Mouse (Mus musculus) embryonic facial prominence, embryonic 14.5 days (tissue): ENCODE results near the gene Grm4. TPM values are rescaled to one million over a fixed set of nuclear protein-coding genes. Genes with fewer than 3 reads are reported as not detected.
A peak's percentile ranks its signal among the peaks of the same experiment; 100 is the strongest.
"Not testable (repeated sequence)": the region's sequence is repeated elsewhere in the genome, so short reads cannot be mapped to it uniquely, and the experiment has no call there.

Experiments
- ATAC-seq: fragments of 200-750 bp; cut with Nextera tagmentation; 2 replicates; pipeline ENCODE4 v1.8.0; 2017; ENCODE audit warnings: low read depth, moderate number of reproducible peaks, moderate TSS enrichment
- DNase-seq: peaks from one replicate; pipeline ENCODE4 v3.0.0-alpha.2; 2015; ENCODE audit warnings: low spot score
- H3K27ac ChIP-seq: fragments of 300-500 bp; sonication (generic); replicated peaks from 2 replicates; pipeline ENCODE4 v1.5.1; 2014; ENCODE audit warnings: low read depth, mild to moderate bottlenecking, low read length, moderate library complexity
- H3K27me3 ChIP-seq: fragments of 300-500 bp; sonication (generic); replicated peaks from 2 replicates; pipeline ENCODE4 v1.6.1; 2014; ENCODE audit warnings: low read length; ENCODE audit not compliant: control insufficient read depth, insufficient read depth
- H3K36me3 ChIP-seq: fragments of 300-500 bp; sonication (generic); 2 replicates; pipeline ENCODE4 v1.6.1; 2014; ENCODE audit warnings: low read length, mixed read lengths; ENCODE audit not compliant: control insufficient read depth, insufficient read depth
- H3K4me1 ChIP-seq: fragments of 300-500 bp; sonication (generic); 2 replicates; pipeline ENCODE4 v1.6.1; 2014; ENCODE audit warnings: antibody characterized with exemption, low read length; ENCODE audit not compliant: control insufficient read depth, insufficient read depth
- H3K4me2 ChIP-seq: fragments of 300-500 bp; sonication (generic); 2 replicates; pipeline ENCODE4 v1.6.1; 2014; ENCODE audit warnings: low read depth, mild to moderate bottlenecking, low read length, moderate library complexity, mixed read lengths
- H3K4me3 ChIP-seq: fragments of 300-500 bp; sonication (generic); 2 replicates; pipeline ENCODE4 v1.5.1; 2014; ENCODE audit warnings: low read depth, mild to moderate bottlenecking, low read length
- H3K9ac ChIP-seq: fragments of 300-500 bp; sonication (generic); 2 replicates; pipeline ENCODE4 v1.6.1; 2014; ENCODE audit warnings: low read depth, mild to moderate bottlenecking, low read length, moderate library complexity, mixed read lengths
- H3K9me3 ChIP-seq: fragments of 300-500 bp; sonication (generic); 2 replicates; pipeline ENCODE4 v1.6.1; 2016; ENCODE audit warnings: low read length; ENCODE audit not compliant: control insufficient read depth
- WGBS: fragments of 180-500 bp; shearing (Covaris S2); extraction: QIAGEN DNeasy Blood & Tissue Kit; methylation state at CpG from one replicate; pipeline ENCODE4 v1.1.7; 2014; 5-methylcytosine and 5-hydroxymethylcytosine counted together
- polyA plus RNA-seq: library from polyadenylated mRNA; unstranded; fragments of >200 nt; fragmentation: Nextera tagmentation; extraction: Ambion mirVana; gene quantifications from 2 replicates; pipeline ENCODE4 v1.2.1, GENCODE M21; 2014

Gene Grm4
- polyA plus RNA-seq, 1 experiment from 2014 or later: 1.2 TPM

DNA sequence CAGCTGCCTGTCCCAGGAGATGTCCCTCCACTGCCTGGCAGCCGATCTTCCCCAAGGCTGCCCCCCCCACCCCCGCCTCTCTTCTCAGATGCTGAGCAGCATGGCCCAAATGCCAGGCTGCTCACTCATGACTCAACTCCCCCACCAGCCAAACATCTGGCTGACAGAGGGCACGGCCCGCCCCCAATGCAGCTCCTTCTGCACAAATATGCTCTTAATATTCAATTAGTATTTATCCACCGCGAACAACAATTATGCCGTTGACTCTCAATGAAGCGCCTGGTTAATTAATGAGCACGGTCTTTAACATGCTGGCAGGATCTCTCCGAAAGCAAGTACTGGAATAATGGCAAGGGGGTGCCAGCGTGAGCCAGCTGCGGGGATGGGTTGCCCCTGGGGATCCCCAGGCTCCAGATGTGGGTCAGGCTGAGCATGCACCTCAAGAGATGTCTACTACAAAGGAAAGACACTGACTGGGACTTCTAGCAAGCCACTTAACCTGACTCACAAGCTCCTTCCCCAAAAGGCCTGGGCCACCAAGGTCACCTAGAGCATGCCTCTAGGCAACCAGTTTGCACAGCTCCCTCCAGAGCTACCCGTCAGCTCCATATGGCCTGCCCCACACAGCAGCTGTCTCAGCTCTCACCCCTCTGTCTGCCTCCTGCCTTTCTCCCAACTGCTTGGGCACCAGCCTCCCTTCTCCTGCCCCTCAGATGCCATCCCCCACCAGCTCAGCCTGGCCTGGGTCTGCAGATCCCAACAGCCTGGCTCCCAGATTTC is 131.8 kb downstream of the Grm4 start:
- H3K4me3 ChIP-seq: no peak overlapping the region
- ATAC-seq: no peak; the same call in 1 of the 2 replicates
- H3K4me2 ChIP-seq: no peak overlapping the region
- 67% methylated on average over 13 of the region's 13 CpGs for WGBS
- H3K9me3 ChIP-seq: no peaks in the 10 kb centered on the region
- DNase-seq: no peak
- no peaks in the 10 kb centered on the region for H3K27me3 ChIP-seq
- H3K9ac ChIP-seq: no peak overlapping the region
- H3K36me3 ChIP-seq: no peaks in the 10 kb centered on the region
- H3K27ac ChIP-seq: no peak overlapping the region
- H3K4me1 ChIP-seq: peaks cover 16% of the 10 kb centered on the region; the same call in 1 of the 2 replicates

DNA sequence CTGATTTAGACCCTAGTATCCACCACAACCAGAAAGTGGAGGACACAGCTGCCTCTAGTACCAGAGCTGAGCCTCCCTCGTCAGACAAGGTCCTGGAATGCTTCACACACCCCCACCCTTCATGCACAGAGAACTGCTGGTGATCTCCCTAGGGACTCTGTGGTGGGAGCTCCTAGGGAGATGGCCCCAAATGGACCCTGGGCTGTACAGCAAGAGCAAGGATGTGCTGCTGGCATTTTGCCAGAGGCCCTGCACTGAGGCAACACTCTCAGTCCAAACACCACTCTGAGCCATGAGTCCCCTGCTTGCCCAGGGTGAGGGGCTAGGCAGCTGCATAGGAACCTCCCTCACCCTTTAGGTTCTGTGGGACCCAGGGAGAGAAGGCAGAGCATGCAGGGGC is 134.8 kb downstream of the Grm4 start:
- Histone ChIP-seq H3K36me3 (no peaks in the 10 kb centered on the region), H3K9ac (no peak overlapping the region), H3K27me3 (no peaks in the 10 kb centered on the region), H3K4me2 (no peak overlapping the region), H3K4me3 (no peak overlapping the region), H3K27ac (no peak overlapping the region), H3K4me1 (peaks cover 16% of the 10 kb centered on the region; the same call in 1 of the 2 replicates), H3K9me3 (no peaks in the 10 kb centered on the region)
- WGBS: 33% methylated on average over 1 of the region's 1 CpGs
- DNase-seq (no peak), ATAC-seq (no peak)

DNA sequence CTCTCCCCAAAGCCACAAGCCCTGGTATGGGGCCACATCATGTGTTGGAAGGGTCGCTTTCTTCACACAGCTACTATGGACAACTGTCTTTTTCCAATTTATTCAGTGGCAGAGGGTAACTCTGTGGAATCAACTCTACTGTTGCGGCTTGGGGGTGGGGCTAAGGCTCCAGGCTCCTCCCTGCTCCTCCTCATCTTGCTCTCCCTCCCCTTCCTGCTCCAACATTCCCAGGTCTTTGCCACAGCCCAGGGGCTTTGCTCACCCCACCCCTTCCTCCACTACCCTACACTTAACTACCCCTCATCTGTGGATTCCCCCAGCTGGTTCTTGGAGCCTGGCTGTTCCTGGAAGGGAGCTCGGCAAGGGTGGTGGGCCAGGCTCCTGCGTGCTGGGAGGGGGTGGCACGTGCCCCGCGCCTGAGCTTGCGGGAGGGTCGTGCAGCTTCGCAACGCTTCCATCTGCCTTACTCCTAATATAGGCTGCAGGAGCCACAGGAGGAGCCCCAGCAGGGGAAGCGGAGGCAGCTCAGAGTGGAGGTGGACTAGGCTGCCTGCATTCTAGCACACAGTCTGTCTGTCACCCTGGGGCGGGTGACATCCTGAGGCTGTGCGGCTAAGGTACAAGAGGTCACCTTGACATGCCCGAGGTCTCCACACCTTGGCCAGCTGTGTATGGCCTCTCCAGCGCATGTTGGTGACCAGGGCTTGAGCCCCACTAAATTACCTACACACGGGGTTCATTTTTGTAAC is 135.5 kb downstream of the Grm4 start:
- 24% methylated on average over 15 of the region's 17 CpGs for WGBS
- Histone ChIP-seq H3K27ac (no peak overlapping the region), H3K4me1 (peaks cover 16% of the 10 kb centered on the region; the same call in 1 of the 2 replicates), H3K9me3 (no peaks in the 10 kb centered on the region), H3K9ac (peak overlapping the region; percentile 40; the same call in 1 of the 2 replicates), H3K4me3 (no peak overlapping the region), H3K36me3 (no peaks in the 10 kb centered on the region), H3K27me3 (no peaks in the 10 kb centered on the region), H3K4me2 (peak overlapping the region; percentile 35)
- DNase-seq (no peak), ATAC-seq (peak; percentile 56; the same call in 1 of the 2 replicates)

DNA sequence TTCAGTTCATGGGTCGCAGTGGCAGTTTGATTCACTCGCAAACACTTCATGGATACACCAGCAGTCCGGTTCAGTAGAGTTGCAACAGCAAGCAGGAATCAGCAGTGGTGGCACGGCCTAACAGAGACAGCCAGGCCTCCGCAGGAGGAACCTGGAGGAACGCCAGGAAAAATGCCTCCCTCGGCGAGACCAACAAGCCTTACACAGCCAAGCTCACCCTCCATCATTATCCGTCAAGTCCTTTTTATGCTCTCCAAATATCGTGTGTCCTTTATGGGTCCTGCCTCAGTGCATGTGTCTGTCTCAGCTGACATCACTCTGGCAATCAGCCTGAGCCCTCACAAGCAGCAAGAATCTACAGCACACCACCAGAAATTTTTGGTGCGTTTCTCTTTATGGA is 138.3 kb downstream of the Grm4 start:
- Histone ChIP-seq H3K27me3 (no peaks in the 10 kb centered on the region), H3K4me2 (no peak overlapping the region), H3K9me3 (no peaks in the 10 kb centered on the region), H3K4me3 (no peak overlapping the region), H3K4me1 (peaks cover 13% of the 10 kb centered on the region; the same call in 1 of the 2 replicates), H3K9ac (no peak overlapping the region), H3K36me3 (no peaks in the 10 kb centered on the region), H3K27ac (no peak overlapping the region)
- ATAC-seq: no peak
- WGBS: 78% methylated on average over 11 of the region's 11 CpGs
- DNase-seq: peak; percentile 17

DNA sequence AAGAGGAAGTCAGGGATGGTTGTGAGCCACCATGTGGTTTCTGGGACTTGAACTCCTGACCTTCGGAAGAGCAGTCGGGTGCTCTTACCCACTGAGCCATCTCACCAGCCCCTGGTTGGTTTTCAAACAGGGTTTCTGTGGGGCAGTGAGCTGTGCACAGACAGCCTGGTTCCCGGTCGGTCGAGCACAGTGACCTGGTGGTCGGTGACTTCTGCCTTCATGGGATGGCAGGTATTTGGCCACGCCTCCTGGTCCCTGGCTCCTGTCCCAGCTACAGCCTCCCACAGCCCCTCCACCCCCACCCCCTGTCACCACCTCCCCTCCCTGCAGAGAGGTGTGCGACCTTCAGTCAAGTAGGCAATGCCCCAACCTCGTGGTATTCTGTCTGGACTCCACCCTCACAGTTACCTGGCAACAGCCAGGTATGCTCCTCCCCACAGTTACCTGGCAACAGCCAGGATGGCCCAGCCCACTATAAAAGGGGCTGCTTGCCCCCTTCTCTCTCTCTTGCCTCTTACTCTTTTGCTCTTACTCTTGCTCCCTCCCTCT is 140.2 kb downstream of the Grm4 start:
- H3K36me3 ChIP-seq, ATAC-seq, H3K9ac ChIP-seq, H3K4me1 ChIP-seq, H3K4me2 ChIP-seq, H3K27ac ChIP-seq, H3K4me3 ChIP-seq, DNase-seq, H3K9me3 ChIP-seq, H3K27me3 ChIP-seq: not testable (repeated sequence)
- WGBS: 68% methylated on average over 9 of the region's 9 CpGs

DNA sequence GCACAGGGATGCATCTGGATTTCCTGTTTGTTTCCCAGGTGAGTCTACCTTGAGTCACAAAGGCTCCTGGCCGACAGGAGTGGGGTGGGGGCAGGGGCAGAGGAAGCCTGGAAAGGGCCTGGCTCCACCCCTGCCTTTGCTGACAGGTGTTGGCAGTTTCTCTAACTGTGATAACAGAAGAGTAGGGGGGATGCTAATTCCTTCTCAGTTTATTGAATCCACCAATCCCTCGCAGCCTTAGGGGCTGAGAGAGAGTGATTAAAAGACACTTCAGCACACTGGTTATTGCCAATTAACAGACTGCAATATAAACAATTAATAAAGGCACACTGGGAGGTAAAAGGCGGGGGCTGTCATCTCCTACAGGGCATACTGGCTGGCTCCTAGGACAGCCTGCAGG is 142.2 kb downstream of the Grm4 start:
- Histone ChIP-seq H3K27me3 (no peaks in the 10 kb centered on the region), H3K4me3 (no peak overlapping the region), H3K4me1 (no peaks in the 10 kb centered on the region), H3K27ac (no peak overlapping the region), H3K4me2 (no peak overlapping the region), H3K9me3 (peaks cover 5% of the 10 kb centered on the region; the same call in 1 of the 2 replicates), H3K9ac (no peak overlapping the region), H3K36me3 (no peaks in the 10 kb centered on the region)
- no peak for ATAC-seq
- no peak for DNase-seq
- 32% methylated on average over 3 of the region's 3 CpGs for WGBS

DNA sequence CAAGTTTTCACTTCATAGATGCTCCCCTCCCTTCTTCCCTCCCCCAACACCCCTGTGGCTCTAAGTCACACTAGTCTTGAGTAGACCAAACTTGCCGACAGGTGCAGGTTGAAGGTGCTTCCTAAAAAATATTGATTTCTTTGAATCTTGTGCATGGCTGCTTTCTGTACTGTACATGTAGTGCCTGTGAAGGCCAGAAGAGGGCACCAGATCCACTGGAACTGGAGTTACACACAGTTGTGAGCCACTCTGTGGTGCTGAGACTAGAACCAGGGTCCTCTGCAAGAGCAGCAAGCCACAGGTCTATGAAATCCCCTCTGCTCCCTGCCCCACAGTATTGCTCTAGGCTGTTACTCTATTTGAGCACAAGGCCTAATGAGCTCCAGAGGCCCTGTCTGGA is 144.1 kb downstream of the Grm4 start:
- DNase-seq (no peak), ATAC-seq (no peak)
- Histone ChIP-seq H3K9ac (no peak overlapping the region), H3K27ac (no peak overlapping the region), H3K9me3 (peaks cover 5% of the 10 kb centered on the region; the same call in 1 of the 2 replicates), H3K27me3 (no peaks in the 10 kb centered on the region), H3K4me2 (no peak overlapping the region), H3K36me3 (no peaks in the 10 kb centered on the region), H3K4me1 (no peaks in the 10 kb centered on the region), H3K4me3 (no peak overlapping the region)
- 87% methylated on average over 1 of the region's 1 CpGs for WGBS

DNA sequence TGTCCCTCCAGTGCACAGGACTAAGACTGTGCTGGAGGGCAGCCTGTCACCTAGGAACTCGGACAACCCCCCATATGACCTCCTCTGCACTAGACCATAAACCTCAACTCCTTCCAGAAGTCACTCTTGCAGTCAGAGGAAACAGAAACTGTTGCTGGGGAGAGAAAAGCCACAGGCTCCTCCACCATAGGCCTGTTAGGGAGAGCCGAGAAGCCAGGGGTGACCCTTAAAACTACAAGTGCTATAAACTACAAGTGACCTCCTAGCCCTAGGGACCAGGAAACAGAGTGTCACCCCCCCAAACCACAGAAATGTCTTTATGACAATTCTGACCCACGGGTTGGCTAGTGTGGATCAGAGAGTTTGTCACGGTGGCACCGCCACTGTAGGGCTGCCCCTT is 145.7 kb downstream of the Grm4 start:
- DNase-seq: no peak
- Histone ChIP-seq H3K4me3 (no peak overlapping the region), H3K9me3 (peaks cover 5% of the 10 kb centered on the region; the same call in 1 of the 2 replicates), H3K4me1 (no peaks in the 10 kb centered on the region), H3K9ac (no peak overlapping the region), H3K27ac (no peak overlapping the region), H3K27me3 (no peaks in the 10 kb centered on the region), H3K36me3 (no peaks in the 10 kb centered on the region), H3K4me2 (no peak overlapping the region)
- no peak for ATAC-seq
- 85% methylated on average over 5 of the region's 5 CpGs for whole genome bisulfite sequencing
